Mouse (Mus musculus): ENCODE data around the gene Golm1.

- TF ChIP-seq EP300 (optimal IDR thresholded peaks at IDR 0.05) = no peak
- no peak for TF ChIP-seq CTCF (IDR thresholded peaks at IDR 0.05; ENCODE audit: low read depth)
Observed at GRCm38 (mm10) chr13:59667763-59668162, 7.8 kb downstream of the Golm1 start.
